Mouse (Mus musculus): ENCODE results near the gene Abcc10. TPM values are rescaled to one million over a fixed set of nuclear protein-coding genes. Genes with fewer than 3 reads are reported as not detected.

Abcc10 gene
- polyA plus RNA-seq, 1 experiment from 2014 or later: 3.6 TPM

GRCm38 (mm10) chr17:46254106-46254505, 74.0 kb downstream of the Abcc10 start:
- H3K4me3 ChIP-seq (ENCODE audit: low read depth, low read length): peak overlapping the region; percentile 67
- H3K36me3 ChIP-seq (replicated peaks; ENCODE audit: control insufficient read depth, insufficient read depth, low read depth, low read length): peaks cover 18% of the 10 kb centered on the region
- H3K27me3 ChIP-seq (ENCODE audit: control insufficient read depth, insufficient read depth, low read length): peaks cover 11% of the 10 kb centered on the region
- H3K9me3 ChIP-seq (replicated peaks; ENCODE audit: control insufficient read depth, low read length): no peaks in the 10 kb centered on the region
- ATAC-seq (replicated peaks; ENCODE audit: insufficient number of reproducible peaks, low FRiP score, low TSS enrichment, low read depth) (no peak; the same call in 1 of the 2 replicates), DNase-seq (ENCODE audit: low spot score) (no peak)
- H3K9ac ChIP-seq (replicated peaks; ENCODE audit: low read length): peak overlapping the region; percentile 60
- no peak overlapping the region; the same call in 1 of the 2 replicates for H3K27ac ChIP-seq (replicated peaks; ENCODE audit: low read depth, low read length)
- WGBS: 3% methylated on average over 45 of the region's 54 CpGs
- H3K4me1 ChIP-seq (ENCODE audit: control insufficient read depth, insufficient read depth, low read length): peaks cover 5% of the 10 kb centered on the region; the same call in 1 of the 2 replicates
- peak overlapping the region; percentile 99 for H3K4me2 ChIP-seq (ENCODE audit: low read depth, low read length)

DNA sequence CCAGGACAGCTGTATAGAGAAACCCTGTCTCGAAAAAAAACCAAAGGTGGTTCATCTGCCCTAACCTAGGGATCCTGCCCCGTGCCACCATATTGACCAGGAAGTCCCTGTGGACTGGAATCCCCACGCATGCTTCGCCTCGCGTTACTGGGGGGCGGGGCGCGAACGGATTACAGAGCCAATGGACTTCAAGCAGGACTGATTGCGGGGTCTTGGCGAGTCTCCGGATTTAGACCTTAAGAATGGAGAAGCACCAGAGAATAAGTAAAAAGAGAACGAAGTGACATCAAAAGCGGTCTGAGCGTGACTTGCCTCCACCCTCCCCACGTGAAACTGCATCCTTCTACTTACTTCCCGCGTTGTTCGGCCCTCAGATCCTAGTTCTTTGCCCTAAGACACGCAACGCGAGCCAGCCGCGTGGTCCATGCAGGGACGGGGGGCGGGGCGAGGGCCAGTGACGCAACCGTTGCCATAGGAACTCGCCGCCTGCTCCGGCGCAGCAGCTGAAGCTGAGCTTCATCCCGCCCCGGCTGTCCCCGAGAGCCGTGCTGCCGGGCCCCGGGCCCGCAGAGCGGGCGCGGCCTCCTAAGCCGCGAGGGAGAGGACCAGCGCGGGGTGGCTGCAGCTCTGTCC, 74.6 kb downstream of the Abcc10 start, which contains the start of gene Lrrc73:
Gene Lrrc73 (plus strand): TSS at position 80 of the 633 bp plus-strand sequence.
- Histone ChIP-seq H3K9ac (replicated peaks; ENCODE audit: low read length) (peak within 1 kb of the TSS; percentile 60), H3K9me3 (replicated peaks; ENCODE audit: control insufficient read depth, low read length) (no peaks in the 10 kb centered on the region), H3K36me3 (replicated peaks; ENCODE audit: control insufficient read depth, insufficient read depth, low read depth, low read length) (peaks cover 16% of the 10 kb centered on the region), H3K4me1 (ENCODE audit: control insufficient read depth, insufficient read depth, low read length) (peaks cover 5% of the 10 kb centered on the region; the same call in 1 of the 2 replicates), H3K27ac (replicated peaks; ENCODE audit: low read depth, low read length) (no peak within 1 kb of the TSS; the same call in 1 of the 2 replicates), H3K27me3 (ENCODE audit: control insufficient read depth, insufficient read depth, low read length) (peaks cover 11% of the 10 kb centered on the region), H3K4me2 (ENCODE audit: low read depth, low read length) (peak within 1 kb of the TSS; percentile 99), H3K4me3 (ENCODE audit: low read depth, low read length) (peak within 1 kb of the TSS; percentile 67)
- peak; percentile 95 for DNase-seq (ENCODE audit: low spot score)
- ATAC-seq (replicated peaks; ENCODE audit: insufficient number of reproducible peaks, low FRiP score, low TSS enrichment, low read depth): peak; percentile 63; the same call in 1 of the 2 replicates
- WGBS: under 1% methylated on average over 45 of the region's 48 CpGs

Other genes with a start within 250 kb of the Abcc10 start
- 133 and 134 TPM in 2 replicates for gene Mrps18a, start 217.4 kb downstream of the Abcc10 start, polyA plus RNA-seq (2014; fragmentation: Nextera tagmentation; extraction: Ambion mirVana)
- 12.5 and 13.0 TPM in 2 replicates for gene Rsph9, start 184.1 kb downstream of the Abcc10 start, polyA plus RNA-seq (2014; fragmentation: Nextera tagmentation; extraction: Ambion mirVana)
- 37.1 and 37.2 TPM in 2 replicates for gene Mad2l1bp, start 174.8 kb downstream of the Abcc10 start, polyA plus RNA-seq (2014; fragmentation: Nextera tagmentation; extraction: Ambion mirVana)
- 18.1 and 19.3 TPM in 2 replicates for gene Gtpbp2, start 167.3 kb downstream of the Abcc10 start, polyA plus RNA-seq (2014; fragmentation: Nextera tagmentation; extraction: Ambion mirVana)
- 11.3 and 12.0 TPM in 2 replicates for gene Polh, start 125.7 kb downstream of the Abcc10 start, polyA plus RNA-seq (2014; fragmentation: Nextera tagmentation; extraction: Ambion mirVana)
- 72.0 and 78.5 TPM in 2 replicates for gene Xpo5, start 125.6 kb downstream of the Abcc10 start, polyA plus RNA-seq (2014; fragmentation: Nextera tagmentation; extraction: Ambion mirVana)
- 121 and 127 TPM in 2 replicates for gene Polr1c, start 80.3 kb downstream of the Abcc10 start, polyA plus RNA-seq (2014; fragmentation: Nextera tagmentation; extraction: Ambion mirVana)
- gene Yipf3, start 80.3 kb downstream of the Abcc10 start, polyA plus RNA-seq (2014; fragmentation: Nextera tagmentation; extraction: Ambion mirVana): 55.3 and 63.2 TPM in 2 replicates
- gene Lrrc73, start 74.8 kb downstream of the Abcc10 start, polyA plus RNA-seq (2014; fragmentation: Nextera tagmentation; extraction: Ambion mirVana): 0.89 and 1.2 TPM in 2 replicates
- 38.5 and 43.7 TPM in 2 replicates for gene Tjap1, start 45.3 kb downstream of the Abcc10 start, polyA plus RNA-seq (2014; fragmentation: Nextera tagmentation; extraction: Ambion mirVana)
- 1.2 and 2.0 TPM in 2 replicates for gene Dlk2, start 30.9 kb downstream of the Abcc10 start, polyA plus RNA-seq (2014; fragmentation: Nextera tagmentation; extraction: Ambion mirVana)
- 12.1 and 15.3 TPM in 2 replicates for gene Zfp318, start 55.4 kb upstream of the Abcc10 start, polyA plus RNA-seq (2014; fragmentation: Nextera tagmentation; extraction: Ambion mirVana)
- gene Crip3, start 100.6 kb upstream of the Abcc10 start, polyA plus RNA-seq (2014; fragmentation: Nextera tagmentation; extraction: Ambion mirVana): 0.43 and 1.0 TPM in 2 replicates
- not detected in 2 replicates for gene Slc22a7, start 110.1 kb upstream of the Abcc10 start, polyA plus RNA-seq (2014; fragmentation: Nextera tagmentation; extraction: Ambion mirVana)
- 0.38 and 0.63 TPM in 2 replicates for gene Ttbk1, start 159.3 kb upstream of the Abcc10 start, polyA plus RNA-seq (2014; fragmentation: Nextera tagmentation; extraction: Ambion mirVana)
- gene Dnph1, start 168.4 kb upstream of the Abcc10 start, polyA plus RNA-seq (2014; fragmentation: Nextera tagmentation; extraction: Ambion mirVana): 65.9 and 74.9 TPM in 2 replicates
- gene Cul9, start 218.0 kb upstream of the Abcc10 start, polyA plus RNA-seq (2014; fragmentation: Nextera tagmentation; extraction: Ambion mirVana): 3.5 and 3.7 TPM in 2 replicates
- gene Srf, start 227.8 kb upstream of the Abcc10 start, polyA plus RNA-seq (2014; fragmentation: Nextera tagmentation; extraction: Ambion mirVana): 6.4 and 11.1 TPM in 2 replicates

Measured in embryonic facial prominence, embryonic 11.5 days (tissue).